Mouse (Mus musculus) lung, postnatal 0 days (tissue): ENCODE results near the gene Olfr1423. TPM values are rescaled to one million over a fixed set of nuclear protein-coding genes. Genes with fewer than 3 reads are reported as not detected.
A peak's percentile ranks its signal among the peaks of the same experiment; 100 is the strongest.

ENCODE experiments used
- ATAC-seq: fragments of 200-750 bp; cut with Nextera tagmentation; 2 replicates; pipeline ENCODE4 v1.8.0; 2017; ENCODE audit warnings: moderate library complexity
- DNase-seq: peaks from one replicate; pipeline ENCODE4 v3.0.0-alpha.2; 2016; ENCODE audit warnings: low spot score
- H3K27ac ChIP-seq: fragments of 300-500 bp; sonication (generic); 2 replicates; pipeline ENCODE4 v1.5.1; 2014; ENCODE audit warnings: antibody characterized with exemption, mild to moderate bottlenecking, low read length, mixed read lengths
- H3K27me3 ChIP-seq: fragments of 300-500 bp; sonication (generic); replicated peaks from 2 replicates; pipeline ENCODE4 v1.6.1; 2014; ENCODE audit warnings: low read length, mixed read lengths; ENCODE audit not compliant: insufficient read depth
- H3K36me3 ChIP-seq: fragments of 300-500 bp; sonication (generic); 2 replicates; pipeline ENCODE4 v1.6.1; 2014; ENCODE audit warnings: low read length, mixed read lengths; ENCODE audit not compliant: insufficient read depth
- H3K4me1 ChIP-seq: fragments of 300-500 bp; sonication (generic); 2 replicates; pipeline ENCODE4 v1.6.1; 2014; ENCODE audit warnings: antibody characterized with exemption, low read depth, low read length, mixed read lengths; ENCODE audit not compliant: insufficient read depth
- H3K4me2 ChIP-seq: fragments of 300-500 bp; sonication (generic); replicated peaks from 2 replicates; pipeline ENCODE4 v1.6.1; 2014; ENCODE audit warnings: low read depth, mild to moderate bottlenecking, low read length, moderate library complexity, mixed read lengths
- H3K4me3 ChIP-seq: fragments of 300-500 bp; sonication (generic); 2 replicates; pipeline ENCODE4 v1.5.1; 2014; ENCODE audit warnings: low read depth, low read length
- H3K9ac ChIP-seq: fragments of 300-500 bp; sonication (generic); replicated peaks from 2 replicates; pipeline ENCODE4 v1.6.1; 2014; ENCODE audit warnings: low read depth, mild to moderate bottlenecking
- H3K9me3 ChIP-seq: fragments of 300-500 bp; sonication (generic); 2 replicates; pipeline ENCODE4 v1.6.1; 2016; ENCODE audit warnings: low read length, mixed read lengths
- CTCF ChIP-seq: IDR thresholded peaks from 2 replicates; pipeline ENCODE4 v1.5.1; 2016; ENCODE audit warnings: antibody characterized with exemption, mild to moderate bottlenecking
- EP300 ChIP-seq: IDR thresholded peaks from 2 replicates; pipeline ENCODE4 v1.6.1; 2016; ENCODE audit warnings: antibody characterized with exemption, mild to moderate bottlenecking, control low read depth
- WGBS: fragments of 180-500 bp; shearing (Covaris S2); extraction: QIAGEN DNeasy Blood & Tissue Kit; methylation state at CpG from one replicate; pipeline ENCODE4 v1.1.7; 2014; 5-methylcytosine and 5-hydroxymethylcytosine counted together
- polyA plus RNA-seq: library from polyadenylated mRNA; unstranded; fragments of >200 nt; fragmentation: Nextera tagmentation; extraction: Ambion mirVana; gene quantifications from 2 replicates; pipeline ENCODE4 v1.2.1, GENCODE M21; 2015

The Olfr1423 gene
- polyA plus RNA-seq, 1 experiment from 2014 or later: not detected

DNA sequence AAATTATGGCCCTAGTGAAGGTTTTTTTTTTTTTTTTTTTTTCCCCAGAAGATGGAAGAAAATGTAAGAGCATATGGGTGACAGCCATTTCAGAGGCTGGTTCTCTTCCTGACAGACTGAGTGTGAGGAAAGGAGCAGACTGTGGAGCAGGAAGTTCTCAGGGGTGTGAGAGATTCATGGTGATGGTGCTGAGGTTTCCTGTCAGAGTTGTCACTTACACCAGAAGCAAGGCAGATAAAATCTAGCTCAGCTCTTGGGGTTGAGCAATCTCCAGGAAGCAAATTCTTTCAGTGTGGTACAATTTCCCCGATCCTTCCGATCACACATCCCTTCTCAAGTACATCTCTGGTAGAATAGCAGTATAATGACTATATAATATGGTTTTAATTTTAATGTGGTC is 14.5 kb downstream of the Olfr1423 start:
- 24% methylated on average over 2 of the region's 2 CpGs for WGBS
- no peak for DNase-seq
- H3K9me3 ChIP-seq: no peaks in the 10 kb centered on the region

DNA sequence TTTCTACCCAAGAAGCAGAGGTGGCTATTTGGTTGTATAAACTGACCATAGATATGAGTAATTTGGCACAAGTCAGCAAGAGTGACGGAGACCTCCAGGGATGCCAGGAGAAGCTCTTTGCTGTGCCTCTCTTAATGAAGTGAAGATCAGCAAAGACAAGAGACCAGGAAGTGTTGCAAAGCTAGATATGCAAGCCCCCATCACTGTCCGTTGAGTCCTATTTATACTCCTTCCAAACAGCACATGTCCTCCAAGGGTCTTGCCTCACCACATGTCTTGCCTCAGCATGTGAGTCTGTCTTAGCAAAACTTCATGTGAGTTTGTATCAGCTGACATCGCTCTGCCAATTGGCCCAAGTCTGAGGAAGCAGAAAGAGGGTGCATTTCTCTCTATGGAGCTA is 15.8 kb downstream of the Olfr1423 start:
- Histone ChIP-seq H3K36me3 (no peaks in the 10 kb centered on the region), H3K4me1 (no peaks in the 10 kb centered on the region), H3K4me3 (no peak overlapping the region), H3K9ac (no peak overlapping the region), H3K4me2 (no peak overlapping the region), H3K27ac (no peak overlapping the region), H3K9me3 (no peaks in the 10 kb centered on the region), H3K27me3 (no peaks in the 10 kb centered on the region)
- TF ChIP-seq CTCF: no peak
- no peak for TF ChIP-seq EP300
- WGBS: 64% methylated on average over 3 of the region's 3 CpGs
- ATAC-seq: peak; percentile 30; the same call in 1 of the 2 replicates
- DNase-seq: no peak

More for the DNA sequence above, 14.5 kb downstream of the Olfr1423 start:
- no peaks in the 10 kb centered on the region for H3K27me3 ChIP-seq
- ATAC-seq: no peak
- H3K36me3 ChIP-seq: no peaks in the 10 kb centered on the region
- H3K27ac ChIP-seq: no peak overlapping the region
- no peaks in the 10 kb centered on the region for H3K4me1 ChIP-seq
- H3K4me2 ChIP-seq: no peak overlapping the region
- H3K9ac ChIP-seq: no peak overlapping the region
- H3K4me3 ChIP-seq: no peak overlapping the region
- TF ChIP-seq CTCF (no peak), EP300 (no peak)

DNA sequence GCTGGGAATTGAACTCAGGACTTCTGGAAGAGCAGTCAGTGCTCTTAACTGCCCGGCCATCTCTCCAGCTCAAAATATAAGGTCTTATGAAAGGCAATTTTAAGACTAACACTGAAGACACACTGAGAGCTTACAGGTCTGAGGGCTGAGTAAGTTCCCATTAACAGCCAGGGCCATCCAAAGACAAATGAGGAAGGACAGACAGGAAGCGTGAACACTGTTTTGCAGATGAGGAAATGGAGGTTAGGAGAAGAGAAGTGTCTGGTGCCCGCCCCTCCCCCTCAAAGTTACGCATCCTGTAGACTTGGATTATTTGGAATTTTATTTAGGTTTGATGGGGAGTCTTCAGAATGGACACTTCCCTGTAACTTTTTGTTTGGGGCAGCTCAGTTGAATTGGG is 17.0 kb downstream of the Olfr1423 start:
- no peaks in the 10 kb centered on the region for H3K9me3 ChIP-seq
- no peaks in the 10 kb centered on the region for H3K4me1 ChIP-seq
- H3K9ac ChIP-seq: no peak overlapping the region
- no peaks in the 10 kb centered on the region for H3K36me3 ChIP-seq
- ATAC-seq (no peak), DNase-seq (peak; percentile 21)
- H3K27ac ChIP-seq: no peak overlapping the region
- no peak overlapping the region for H3K4me2 ChIP-seq
- no peaks in the 10 kb centered on the region for H3K27me3 ChIP-seq
- TF ChIP-seq CTCF (no peak), EP300 (no peak)
- H3K4me3 ChIP-seq: no peak overlapping the region
- WGBS: 61% methylated on average over 4 of the region's 4 CpGs

DNA sequence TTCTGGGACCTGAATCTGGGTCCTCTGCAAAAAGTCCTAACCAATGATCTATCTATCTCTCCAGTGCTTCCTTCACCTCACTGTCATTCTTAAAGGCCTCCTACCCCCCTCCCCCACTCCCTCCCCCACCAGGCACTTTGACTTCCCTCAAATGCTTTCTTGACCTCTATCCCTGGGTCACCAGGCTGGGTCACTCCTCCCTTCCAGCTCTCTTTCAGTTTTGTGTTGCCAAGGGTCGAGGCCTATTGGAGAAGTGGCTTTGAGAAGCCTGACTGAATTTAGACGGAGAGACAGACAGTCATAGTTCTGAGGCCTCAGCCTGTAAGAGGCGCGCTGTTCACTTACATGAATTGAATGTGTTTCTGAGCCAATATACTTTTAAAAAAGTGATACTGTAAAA is 24.9 kb downstream of the Olfr1423 start:
- H3K9me3 ChIP-seq: no peaks in the 10 kb centered on the region
- TF ChIP-seq CTCF: no peak
- no peak for TF ChIP-seq EP300
- no peaks in the 10 kb centered on the region for H3K36me3 ChIP-seq
- H3K4me3 ChIP-seq: no peak overlapping the region
- H3K9ac ChIP-seq: no peak overlapping the region
- no peak overlapping the region for H3K27ac ChIP-seq
- WGBS: 75% methylated on average over 4 of the region's 4 CpGs
- H3K4me1 ChIP-seq: no peaks in the 10 kb centered on the region; the same call in 1 of the 2 replicates
- DNase-seq (no peak), ATAC-seq (no peak)
- no peak overlapping the region for H3K4me2 ChIP-seq
- no peaks in the 10 kb centered on the region for H3K27me3 ChIP-seq

DNA sequence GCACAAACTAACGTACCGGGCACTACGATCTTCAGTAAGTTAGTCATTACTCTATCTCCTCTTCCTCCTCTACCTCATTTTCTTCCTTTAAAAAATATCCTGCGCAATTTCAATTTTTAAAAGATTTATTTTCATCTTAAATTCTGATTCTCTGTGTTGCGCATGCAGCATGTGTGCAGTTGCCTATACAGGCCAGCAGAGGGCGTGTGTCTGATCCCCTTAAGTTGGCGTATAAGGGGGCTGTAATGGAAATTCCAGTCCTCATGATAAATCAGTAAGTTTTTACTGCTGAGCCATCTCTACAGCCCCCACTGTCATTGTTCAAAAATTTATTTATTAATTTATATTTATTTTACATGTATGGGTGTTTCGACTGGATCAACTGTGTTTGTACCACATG is 25.4 kb downstream of the Olfr1423 start:
- no peaks in the 10 kb centered on the region; the same call in 1 of the 2 replicates for H3K4me1 ChIP-seq
- H3K27ac ChIP-seq: no peak overlapping the region
- TF ChIP-seq CTCF: peak; percentile 55
- no peak for TF ChIP-seq EP300
- no peak overlapping the region for H3K4me3 ChIP-seq
- H3K9ac ChIP-seq: no peak overlapping the region
- no peak for DNase-seq
- H3K27me3 ChIP-seq: no peaks in the 10 kb centered on the region
- no peak overlapping the region for H3K4me2 ChIP-seq
- ATAC-seq: no peak
- WGBS: 69% methylated on average over 8 of the region's 8 CpGs
- H3K36me3 ChIP-seq: no peaks in the 10 kb centered on the region
- no peaks in the 10 kb centered on the region for H3K9me3 ChIP-seq

DNA sequence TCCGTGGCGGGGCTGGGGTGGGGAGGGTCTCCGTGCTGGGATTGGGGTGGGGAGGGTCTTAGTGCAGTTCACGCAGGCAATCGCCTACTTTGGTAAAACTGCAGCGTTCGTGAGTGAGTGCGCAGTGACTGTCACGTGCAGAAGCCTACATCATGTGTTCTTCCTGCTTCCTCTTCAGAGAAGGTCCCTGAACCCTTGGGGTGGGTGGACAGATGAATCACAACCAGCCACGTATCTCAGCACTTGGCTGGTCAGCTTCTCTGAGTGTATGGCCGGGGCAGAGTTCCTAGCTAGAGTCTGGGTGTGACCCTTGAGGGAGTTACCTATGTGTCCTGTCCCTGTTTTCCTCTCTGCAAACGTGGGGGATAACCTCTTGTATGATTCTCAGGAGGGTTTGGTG is 27.9 kb downstream of the Olfr1423 start:
- Histone ChIP-seq H3K27me3 (no peaks in the 10 kb centered on the region), H3K9ac (no peak overlapping the region), H3K4me2 (peak overlapping the region; percentile 67), H3K27ac (0 out of 2 replicates have a peak overlapping the region, but pooled peaks have one; percentile 3), H3K4me3 (peak overlapping the region; percentile 58), H3K36me3 (no peaks in the 10 kb centered on the region), H3K9me3 (no peaks in the 10 kb centered on the region), H3K4me1 (no peaks in the 10 kb centered on the region; the same call in 1 of the 2 replicates)
- WGBS: 2% methylated on average over 11 of the region's 12 CpGs
- ATAC-seq (peak; percentile 13), DNase-seq (peak; percentile 86)
- TF ChIP-seq EP300 (no peak), CTCF (no peak)

DNA sequence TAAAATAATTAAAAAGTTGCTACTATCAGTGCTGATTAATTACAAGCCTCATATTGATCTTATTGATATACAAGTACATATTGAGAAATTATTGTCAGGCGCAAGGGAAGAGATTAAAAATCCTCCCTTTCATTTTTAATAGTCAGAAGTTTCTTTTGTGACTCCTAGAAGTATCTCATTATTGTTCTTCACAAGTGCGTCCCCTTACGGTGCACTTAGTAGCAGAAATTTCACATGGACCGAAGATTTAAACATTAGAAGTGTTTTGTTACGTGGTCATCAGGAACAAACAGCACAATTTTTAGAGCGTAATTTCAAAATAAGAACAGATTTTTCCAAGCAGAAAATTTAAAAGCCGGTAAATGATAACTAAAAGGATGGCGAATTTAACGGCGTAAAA is 28.5 kb downstream of the Olfr1423 start:
- peak overlapping the region; percentile 58 for H3K4me3 ChIP-seq
- no peak for ATAC-seq
- 0 out of 2 replicates have a peak, but pooled peaks have one; percentile 19 for TF ChIP-seq CTCF
- no peak; the same call in 1 of the 2 replicates for TF ChIP-seq EP300
- H3K4me1 ChIP-seq: no peaks in the 10 kb centered on the region; the same call in 1 of the 2 replicates
- peak overlapping the region; percentile 67 for H3K4me2 ChIP-seq
- under 1% methylated on average over 10 of the region's 10 CpGs for WGBS
- no peak for DNase-seq
- no peak overlapping the region for H3K27ac ChIP-seq
- no peaks in the 10 kb centered on the region for H3K36me3 ChIP-seq
- no peak overlapping the region for H3K9ac ChIP-seq
- H3K27me3 ChIP-seq: no peaks in the 10 kb centered on the region
- H3K9me3 ChIP-seq: no peaks in the 10 kb centered on the region
